Mouse (Mus musculus): ENCODE results near the gene Palm. TPM values are rescaled to one million over a fixed set of nuclear protein-coding genes. Genes with fewer than 3 reads are reported as not detected.
A peak's percentile ranks its signal among the peaks of the same experiment; 100 is the strongest.
"Not testable (repeated sequence)": the region's sequence is repeated elsewhere in the genome, so short reads cannot be mapped to it uniquely, and the experiment has no call there.

Gene Palm
- total RNA-seq (2021): 10 to 100 TPM; 44.3 to 45.7 TPM
- long read RNA-seq, experiment 1, transcript Palm-201 (9 exons, 2,651 nt): major isoform, 8 of 34 reads
- long read RNA-seq, experiment 1, partial matches to known transcripts: 7 of 34 reads
- long read RNA-seq, experiment 1, other reads (novel, unspliced or antisense): 17 of 34 reads
- long read RNA-seq, experiment 2, transcript Palm-201 (9 exons, 2,651 nt): major isoform, 5 of 11 reads
- long read RNA-seq, experiment 2, partial matches to known transcripts: 3 of 11 reads
- long read RNA-seq, experiment 2, other reads (novel, unspliced or antisense): 3 of 11 reads

DNA sequence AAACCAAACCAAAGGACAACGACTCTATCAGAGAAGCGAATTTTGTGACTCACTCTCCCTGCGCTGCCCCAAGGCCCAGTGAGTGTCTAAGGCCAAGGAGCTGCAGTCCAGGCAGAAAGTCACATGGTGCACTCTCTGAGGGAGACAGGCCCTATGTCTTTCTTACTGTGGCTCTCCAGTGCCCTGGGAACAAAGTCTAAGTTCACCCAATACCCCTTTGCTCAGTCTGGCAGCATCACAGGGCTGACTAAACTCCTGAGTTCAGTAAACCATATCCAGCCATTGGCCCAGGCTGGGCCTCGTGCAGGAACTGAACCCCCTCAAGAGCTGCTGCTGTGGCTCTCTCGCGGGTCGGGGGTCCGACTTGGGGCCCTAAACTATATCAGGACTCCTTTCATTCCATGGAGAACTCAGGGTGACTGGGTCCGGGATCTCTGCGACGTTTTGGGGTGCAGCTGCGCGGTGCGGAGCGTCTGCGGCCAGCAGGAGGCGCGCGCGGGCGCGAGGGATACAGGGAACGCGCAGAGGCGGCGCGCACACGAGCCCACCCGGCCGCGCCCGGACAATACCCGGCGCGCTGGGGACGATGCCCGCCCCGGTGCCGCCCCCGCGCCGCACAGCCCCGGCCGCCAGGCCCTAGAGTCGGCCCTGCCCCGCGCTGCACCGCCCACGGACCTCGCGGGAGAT is at the start of gene Palm:
Gene Palm (plus strand): TSS at position 522 of the 687 bp plus-strand sequence.
- peak; percentile 85 to 92 for DNase-seq

DNA sequence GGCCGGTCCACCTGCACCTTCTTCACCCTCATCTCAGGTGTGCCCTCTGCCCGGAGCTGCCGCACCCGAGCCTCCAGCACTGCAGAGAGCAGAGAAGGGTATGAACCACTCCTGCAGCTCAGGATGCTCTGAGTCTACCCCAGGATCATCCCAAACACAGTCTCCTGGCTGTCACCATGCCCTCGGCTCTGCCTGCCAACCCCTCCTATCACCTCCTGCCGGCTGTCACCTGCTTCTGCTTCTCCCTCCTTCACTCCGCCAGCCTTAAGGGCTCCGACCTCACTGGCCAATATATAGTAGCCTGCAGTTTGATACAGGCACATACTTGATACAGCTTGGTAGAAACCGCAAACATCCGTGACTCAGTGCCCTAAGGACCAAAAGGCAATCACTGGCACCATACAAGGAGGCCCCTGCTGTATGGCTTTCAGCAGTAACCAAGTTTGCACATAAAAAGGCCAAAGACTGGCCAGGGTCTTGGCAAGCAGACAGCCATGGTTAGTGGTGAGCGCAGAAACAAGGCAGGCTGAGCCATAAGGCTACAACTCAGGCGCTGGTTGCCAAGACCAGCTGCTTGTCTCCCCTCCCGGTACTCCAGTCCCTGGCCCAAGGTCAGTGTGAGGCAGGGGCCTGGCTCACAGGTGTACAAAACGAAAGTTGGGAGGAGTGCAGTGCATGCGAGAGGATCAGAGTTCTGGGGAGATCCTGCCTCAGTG is 49.6 kb upstream of the Palm start:
- DNase-seq: no peak

DNA sequence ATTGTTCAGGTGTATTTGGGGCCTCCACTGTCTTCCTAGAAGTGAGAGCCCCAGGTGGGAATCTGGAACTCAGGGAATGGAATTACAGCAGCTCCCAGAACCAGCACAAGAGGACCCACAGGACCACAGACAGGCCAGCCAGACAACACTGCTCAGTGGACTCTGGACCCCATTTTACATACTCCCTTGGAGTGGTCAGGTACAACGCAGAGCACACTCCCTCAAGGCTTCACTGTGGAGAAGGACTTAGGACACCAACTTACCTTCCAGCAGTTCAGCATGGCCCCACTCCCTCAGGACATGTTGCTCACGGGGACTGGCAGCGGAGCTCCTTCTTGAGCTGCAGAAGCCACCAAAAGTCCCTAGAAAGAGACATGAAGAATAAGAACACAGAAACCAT is 48.0 kb upstream of the Palm start:
- no peak for DNase-seq

DNA sequence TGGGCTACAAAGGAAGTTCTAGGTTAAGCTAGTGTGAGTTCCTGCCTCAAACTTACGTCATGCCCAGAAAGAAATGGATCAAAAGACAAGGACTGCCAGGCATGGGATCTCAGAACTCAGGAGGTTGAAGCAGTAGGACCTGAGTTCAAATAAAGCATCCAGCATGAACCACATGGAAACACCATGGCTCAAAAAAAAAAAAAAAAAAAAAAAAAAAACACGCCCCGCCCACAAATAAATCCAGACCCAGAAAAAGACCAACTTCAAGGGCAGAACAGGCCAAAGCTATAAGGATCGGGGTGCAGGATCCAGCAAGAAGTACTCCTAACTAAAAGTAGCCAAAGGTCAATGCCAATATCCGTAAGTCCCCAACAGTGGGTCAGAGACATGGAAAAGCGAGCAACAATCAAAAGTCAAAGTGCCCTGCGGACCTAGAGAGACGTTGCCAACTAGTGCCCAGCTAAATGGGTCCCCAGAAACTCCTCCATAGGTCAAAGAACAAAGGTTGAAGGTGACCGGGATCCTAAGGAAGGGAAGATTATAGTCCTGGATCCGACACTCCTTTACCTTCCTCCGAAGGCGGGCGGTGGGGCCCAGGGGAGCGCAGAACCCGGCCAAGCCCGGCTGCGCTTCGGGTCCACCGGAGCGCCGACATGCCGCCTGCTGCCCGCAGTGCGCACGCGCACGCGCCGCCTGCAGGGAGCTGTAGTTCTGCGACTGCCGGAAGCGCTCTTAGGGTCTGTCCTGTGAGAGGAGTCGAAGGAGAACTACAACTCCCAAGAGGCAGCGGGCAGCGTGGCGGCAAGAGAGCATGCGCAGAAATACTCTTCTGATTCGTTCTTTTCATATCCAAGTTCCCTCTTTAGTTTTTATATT is 47.2 kb upstream of the Palm start, which contains the start of gene Polrmt:
Gene Polrmt (minus strand): TSS at position 684 of the 876 bp plus-strand sequence.
- DNase-seq: peak; percentile 97 to 98

DNA sequence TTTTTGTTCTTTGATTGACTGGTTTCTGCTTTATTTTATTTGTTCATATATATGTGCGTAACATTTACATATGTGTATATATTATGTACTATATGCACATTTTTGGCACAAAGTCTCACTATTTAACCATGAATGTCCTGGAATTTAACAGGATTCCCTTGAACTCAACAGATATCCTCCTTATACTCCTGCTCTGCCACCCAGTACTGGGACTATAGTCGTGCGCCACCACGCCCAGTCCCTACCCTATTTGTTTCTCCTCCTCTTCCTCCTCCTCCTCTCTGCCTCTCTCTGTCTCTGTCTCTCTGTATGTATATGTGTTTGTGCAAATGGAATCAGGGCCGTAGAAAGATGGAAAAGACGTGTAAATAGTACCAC is 46.6 kb upstream of the Palm start:
- DNase-seq: no peak

DNA sequence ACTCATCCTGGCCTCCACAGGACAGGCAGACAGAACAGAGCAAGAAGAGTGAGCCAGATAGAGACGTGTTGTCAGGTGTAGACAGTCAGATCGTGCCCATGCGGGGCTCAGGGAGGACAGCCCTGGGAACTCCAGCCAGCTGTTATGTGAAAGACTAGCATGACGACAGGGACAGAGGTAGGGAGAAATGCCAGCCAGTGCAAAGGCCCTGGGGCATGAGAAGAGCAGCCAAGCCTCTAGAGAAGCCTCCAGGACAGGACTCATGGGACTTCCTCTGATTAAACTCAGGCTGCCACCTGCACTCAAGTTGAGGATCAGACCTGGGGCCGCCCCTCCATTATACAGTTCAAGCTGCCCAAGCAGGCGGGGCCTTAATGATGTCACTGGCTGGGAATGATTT is 44.9 kb upstream of the Palm start:
- no peak for DNase-seq

DNA sequence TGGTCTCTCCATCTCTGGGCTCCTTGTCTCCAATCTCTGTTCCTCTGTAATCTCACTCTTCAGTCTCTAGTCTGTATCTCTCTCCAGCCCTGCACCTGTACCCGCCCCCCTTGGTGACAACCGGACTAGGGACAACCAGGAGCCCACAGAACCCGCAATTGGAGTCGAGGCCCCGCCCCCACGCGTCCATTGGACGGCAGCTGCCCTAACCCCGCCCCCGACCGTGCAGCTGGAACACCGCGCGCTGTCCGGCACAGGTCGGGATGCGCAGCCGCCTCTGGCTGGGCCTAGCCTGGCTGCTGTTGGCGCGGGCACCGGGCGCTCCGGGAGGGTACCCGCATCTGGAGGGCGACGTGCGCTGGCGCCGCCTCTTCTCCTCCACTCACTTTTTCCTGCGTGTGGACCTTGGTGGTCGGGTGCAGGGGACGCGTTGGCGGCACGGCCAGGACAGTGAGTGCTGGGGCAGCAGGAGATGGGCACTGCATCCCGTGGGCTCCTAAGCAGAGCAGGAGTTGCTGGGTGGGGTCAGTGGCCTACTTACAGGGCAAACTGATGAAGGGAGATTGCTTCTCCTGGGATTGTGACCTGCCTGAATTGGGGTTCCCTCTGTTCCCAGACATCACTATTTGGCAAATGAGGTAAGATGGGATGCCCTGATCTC is 38.4 kb upstream of the Palm start, which contains the start of gene Fgf22:
Gene Fgf22 (plus strand): TSS at position 221 of the 661 bp plus-strand sequence.
- DNase-seq: peak; percentile 63 to 65

DNA sequence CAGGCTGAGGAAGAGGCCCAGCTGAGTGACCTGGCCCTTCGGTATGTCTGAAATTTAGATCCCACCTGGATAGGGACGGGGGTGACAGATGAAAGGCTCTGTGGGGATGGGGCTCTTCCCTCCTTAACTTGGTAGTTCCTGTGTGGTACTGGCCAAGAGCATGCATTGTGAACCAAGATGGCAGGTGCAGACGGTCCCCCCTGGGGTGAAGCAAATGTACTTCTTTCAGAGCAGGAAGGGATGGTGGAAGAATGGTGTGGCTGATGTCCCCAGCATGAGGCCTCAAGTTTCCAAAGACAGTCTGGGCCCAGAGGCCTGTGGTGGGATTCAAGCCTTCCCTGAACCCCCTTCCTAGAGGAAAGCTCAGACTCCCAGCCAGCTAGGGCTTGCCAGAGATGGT is 37.5 kb upstream of the Palm start:
- DNase-seq: no peak

DNA sequence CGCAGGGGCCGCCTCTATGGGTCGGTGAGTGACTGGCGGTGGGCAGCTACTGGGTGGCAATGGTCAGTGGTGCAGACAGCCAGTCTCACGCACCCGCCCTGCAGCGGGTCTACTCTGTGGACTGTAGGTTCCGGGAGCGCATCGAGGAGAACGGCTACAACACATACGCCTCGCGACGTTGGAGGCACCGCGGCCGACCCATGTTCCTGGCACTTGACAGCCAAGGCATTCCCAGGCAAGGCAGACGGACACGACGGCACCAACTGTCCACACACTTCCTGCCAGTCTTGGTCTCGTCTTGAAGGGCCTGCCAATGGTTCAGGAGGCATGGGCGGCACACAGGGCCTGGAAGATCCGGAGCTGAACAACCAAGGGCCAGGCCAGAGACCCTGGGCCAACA is 36.7 kb upstream of the Palm start:
- DNase-seq: no peak

DNA sequence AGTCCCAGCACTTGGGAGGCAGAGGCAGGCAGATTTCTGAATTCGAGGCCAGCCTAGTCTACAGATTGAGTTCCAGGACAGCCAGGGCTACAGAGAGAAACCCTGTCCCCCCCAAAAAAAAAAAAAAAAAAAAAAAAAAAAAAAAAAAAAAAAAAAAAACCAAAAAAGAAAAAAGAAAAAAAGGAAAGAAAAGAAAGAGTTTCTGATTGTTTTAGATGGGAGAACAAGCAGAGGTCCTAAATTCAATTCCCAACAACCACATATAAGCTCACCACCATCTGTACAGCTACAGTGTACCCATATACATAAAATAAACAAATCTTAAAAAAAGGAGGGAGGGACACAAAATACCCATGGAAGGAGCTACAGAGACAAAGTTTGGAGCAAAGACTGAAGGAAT is 33.7 kb upstream of the Palm start:
- not testable (repeated sequence) for DNase-seq

DNA sequence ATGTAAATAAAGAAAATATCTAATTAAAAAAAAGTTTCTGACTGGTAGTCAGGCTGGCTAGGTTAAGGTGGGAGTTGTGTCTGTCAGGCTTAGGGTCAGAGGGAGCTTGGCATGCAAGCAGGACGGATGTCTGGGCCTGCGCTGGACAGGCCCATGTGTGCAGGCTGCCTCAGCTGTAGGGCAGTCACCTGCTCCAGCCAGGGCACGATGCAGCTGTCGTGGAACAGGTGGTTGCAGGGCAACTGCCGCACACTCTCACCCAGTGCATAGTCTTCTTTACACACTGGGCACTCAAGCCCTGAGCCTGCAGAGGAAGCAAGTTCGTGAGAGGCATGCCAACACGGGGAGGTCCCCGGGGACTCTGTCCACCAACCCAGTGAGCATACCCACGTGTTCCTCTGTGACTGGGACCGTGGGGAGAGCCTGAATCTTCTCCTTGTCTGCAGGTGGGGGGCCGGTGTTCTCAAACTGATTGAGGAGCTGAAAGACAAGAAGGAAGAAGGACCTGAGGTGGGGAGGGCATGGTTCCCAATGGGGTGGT is 32.7 kb upstream of the Palm start:
- DNase-seq: no peak

DNA sequence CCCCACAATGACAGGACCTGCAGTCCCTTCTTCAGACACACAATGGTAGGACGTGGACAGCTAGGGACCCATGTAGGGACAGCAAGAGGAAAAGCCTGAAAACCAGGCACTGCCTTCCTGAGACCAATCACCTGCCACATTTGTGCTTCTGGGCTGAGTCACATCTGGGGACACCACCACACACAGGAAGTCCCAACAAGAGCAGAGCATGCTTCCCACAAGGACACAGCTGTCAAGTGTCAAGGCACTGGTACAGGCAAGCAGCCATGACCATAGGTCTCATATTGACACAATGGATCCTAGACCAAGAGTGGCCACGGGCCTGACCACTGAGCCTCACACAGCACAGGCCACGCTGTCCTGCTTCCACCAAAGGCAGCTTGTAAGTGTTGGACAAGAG is 30.5 kb upstream of the Palm start:
- DNase-seq: no peak

DNA sequence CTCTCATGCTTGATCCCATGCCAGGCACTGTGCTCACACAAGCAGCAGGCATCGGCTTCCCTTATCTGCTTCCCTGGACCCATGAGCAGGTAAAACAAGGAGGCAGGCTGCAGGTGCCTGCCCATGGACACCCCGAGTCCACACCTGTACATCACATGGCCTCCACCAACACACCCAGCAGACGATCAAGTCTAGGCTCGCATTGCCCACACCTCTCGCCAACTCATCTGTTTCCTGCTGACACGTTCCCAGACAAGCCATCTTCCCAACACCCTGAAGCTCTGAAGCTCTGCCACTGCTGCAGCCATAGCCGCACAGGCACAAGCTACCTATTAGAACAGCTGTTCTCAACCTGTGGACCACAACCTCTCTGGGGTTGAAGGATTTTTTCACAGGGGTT is 29.1 kb upstream of the Palm start:
- no peak for DNase-seq

DNA sequence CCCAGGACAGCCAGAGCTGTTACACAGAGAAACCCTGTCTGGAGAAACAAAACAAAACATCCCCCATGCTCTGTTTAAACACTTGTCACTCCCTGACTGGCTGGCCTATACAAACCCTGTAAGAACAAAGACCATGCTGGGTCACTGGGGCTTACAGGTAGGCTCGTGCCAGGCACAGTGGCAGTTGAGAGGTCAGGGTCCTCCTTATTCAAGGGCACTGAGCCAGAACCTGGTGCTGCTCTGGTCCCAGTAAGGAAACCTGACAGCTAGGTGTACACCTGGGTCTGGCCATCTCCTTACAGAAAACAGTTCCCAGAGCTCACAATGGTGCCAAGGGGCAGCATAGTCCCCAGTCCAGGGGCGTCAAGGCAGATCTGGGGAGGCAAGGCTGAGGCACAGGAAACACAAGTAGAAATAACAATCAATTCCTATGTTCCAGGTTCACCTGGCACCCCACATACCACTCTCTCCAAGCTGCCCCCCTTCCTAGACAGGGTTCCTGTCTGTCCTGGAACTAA is 28.1 kb upstream of the Palm start:
- DNase-seq: no peak

DNA sequence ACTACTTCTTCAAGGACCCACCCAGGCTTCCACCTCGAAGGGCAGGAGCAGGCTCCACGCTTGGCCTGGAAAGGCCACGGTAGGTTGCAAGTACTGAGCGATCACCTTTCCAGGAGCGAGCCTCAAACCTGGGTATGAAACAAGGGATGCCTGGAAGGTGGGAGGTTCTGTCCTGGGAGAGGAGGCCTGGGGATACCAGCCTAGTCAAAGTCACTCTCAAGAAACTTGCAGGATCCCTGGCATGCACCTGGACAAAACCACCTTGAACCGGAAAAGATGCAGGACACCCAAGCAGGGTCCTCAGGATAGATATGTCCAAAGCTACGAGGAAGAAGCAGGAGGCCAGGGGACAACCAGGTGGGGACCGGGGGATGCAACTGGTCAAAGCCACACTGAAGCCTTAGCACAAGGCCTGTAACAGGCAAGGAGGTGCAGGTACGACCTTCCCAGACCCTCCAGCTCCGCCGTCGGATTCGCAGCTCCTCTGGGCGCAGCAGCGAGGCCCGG is 27.3 kb upstream of the Palm start:
- DNase-seq: peak in 1 of 2 experiments; percentile 31

DNA sequence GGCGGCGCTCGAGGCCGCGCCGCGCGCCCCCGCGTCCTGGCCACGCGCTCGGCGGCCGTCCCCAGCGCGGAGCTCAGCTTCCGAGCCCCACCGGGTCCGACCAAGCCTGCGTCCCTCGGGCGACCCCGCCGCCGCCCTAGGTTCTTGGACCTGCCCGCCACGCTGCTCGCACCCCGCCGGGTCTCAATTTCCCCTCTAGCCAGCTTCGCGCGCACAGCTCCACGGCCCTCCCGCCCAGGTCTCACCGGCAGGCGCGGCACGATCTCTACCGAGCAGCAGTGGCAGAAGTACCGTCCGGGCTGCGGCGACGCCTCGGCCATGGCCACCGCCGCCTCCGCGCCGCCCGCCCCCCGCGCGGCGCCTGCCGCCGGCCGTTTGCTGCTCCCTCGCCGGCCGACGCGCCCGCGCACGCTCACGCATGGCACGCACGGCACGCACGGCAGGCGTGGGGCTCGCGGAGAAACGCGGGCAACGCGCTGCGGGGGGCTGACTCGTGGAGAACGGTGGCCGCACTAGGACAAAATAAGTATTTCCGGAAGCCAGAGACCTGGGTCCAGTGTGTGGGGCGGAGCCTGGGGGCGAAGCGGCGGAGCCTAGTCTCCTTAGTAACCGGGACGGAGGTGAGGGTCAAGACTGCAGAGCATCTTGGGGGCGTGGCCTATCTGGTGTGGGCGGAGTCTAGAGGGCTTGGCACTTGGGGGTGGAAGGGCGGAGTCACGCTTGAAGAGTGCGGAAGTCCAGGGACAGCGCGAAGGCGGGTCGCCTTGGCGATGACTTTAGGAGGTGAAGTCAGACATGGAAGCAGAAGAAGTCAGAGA is 26.7 kb upstream of the Palm start, which contains the start of gene Rnf126:
Gene Rnf126 (minus strand): TSS at position 445 of the 818 bp plus-strand sequence.
- DNase-seq: peak; percentile 99

DNA sequence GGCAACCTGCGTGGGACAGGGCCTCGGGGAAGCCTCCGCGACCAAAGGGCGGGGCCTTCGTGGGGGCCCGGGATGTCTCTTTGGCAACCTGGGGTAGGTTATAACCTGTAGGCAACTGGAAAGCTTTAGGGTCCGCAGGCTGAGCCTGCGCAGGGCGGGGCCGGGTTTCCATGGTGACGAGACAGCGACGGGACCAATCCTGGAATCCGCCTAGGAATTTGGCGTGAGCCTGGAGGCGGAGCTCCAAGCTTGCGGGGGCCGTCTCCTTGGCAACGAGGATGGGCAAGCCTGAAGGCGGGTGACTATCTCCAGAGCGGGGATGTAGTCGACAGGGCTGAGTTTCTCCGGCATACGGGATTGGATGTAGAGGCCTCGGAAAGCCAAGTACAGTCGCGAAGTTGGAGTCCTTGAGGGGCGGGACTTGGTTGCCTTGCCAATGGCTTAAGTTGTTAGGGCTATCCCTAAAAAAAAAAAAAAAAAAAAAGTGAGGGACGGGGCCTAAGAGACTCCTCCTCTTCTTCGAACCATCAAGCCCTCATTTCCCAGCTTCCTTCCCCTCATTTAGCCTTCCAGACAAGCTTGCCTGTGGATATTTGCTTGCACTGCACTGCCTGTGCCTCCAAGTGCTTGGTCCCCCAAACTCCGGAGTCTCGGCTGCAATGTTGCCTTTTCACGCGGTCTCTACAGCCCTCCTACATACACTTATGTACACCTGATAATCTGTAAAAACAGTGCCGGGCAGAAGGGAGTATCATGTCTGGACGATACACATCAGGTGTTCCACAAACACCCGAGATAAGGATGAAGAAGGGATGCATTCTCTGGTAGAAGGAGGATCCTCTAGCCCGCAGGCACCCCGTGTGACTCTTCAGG is 25.8 kb upstream of the Palm start:
- DNase-seq: peak; percentile 93 to 94

DNA sequence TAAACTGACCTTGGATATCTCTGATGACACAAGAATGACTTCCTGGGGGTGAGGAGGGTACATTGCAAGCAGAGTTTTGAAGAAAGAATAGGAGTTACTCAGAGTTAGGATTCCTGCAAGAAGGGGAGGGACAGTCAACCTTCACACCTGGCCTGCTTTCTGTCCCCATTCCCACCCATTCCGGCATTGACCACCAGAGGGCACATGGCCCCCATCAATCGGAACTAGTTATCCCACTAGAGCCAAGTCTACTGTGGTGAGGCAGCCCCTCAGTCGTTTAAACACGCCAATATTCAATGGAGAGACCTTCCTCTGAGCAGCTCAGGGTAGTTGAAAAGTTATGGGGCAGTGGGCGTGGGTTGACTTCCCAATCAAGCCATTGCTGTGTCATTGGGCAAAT is 25.0 kb upstream of the Palm start:
- DNase-seq: peak; percentile 70 to 87

DNA sequence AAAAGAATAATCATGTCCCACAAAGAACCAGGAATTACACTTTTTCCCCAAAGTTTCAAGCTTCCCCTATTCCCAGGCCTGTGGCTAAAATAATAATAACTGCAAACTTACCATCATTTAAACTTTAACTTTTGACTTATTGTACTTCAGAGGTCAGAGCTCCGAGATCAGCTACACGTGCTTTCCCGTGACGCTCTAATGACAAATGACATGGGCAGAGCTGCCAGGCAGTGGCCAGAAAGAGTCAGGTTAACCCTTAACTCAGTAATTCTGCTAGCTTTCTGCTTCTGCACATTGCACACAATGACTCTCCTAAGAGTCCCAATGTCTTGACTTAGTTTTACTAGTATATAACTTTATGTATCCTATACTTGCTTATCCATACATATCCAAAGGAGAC is 24.0 kb upstream of the Palm start:
- no peak for DNase-seq
